Mouse (Mus musculus): ENCODE data around the gene Ubl7. TPM values are rescaled to one million over a fixed set of nuclear protein-coding genes. Genes with fewer than 3 reads are reported as not detected.

The Ubl7 gene
- total and polyA plus RNA-seq, 3 experiments = 73.9 to 305 (median 81.5) TPM

- no peak for DNase-seq
These were observed 37.7 kb downstream of the Ubl7 start for GRCm38 (mm10) chr9:57948333-57948931.

- no peak for DNase-seq
These were observed 38.4 kb downstream of the Ubl7 start for GRCm38 (mm10) chr9:57949102-57949704.

- no peak for DNase-seq
These were observed 39.1 kb downstream of the Ubl7 start for GRCm38 (mm10) chr9:57949879-57950278.

GRCm38 (mm10) chr9:57950519-57950918 lies 39.7 kb downstream of the Ubl7 start:
- DNase-seq = peak; percentile 58

- DNase-seq = peak; percentile 55
These were observed 41.2 kb downstream of the Ubl7 start for GRCm38 (mm10) chr9:57951993-57952392.

- peak; percentile 79 for DNase-seq
These were observed 44.4 kb downstream of the Ubl7 start for GRCm38 (mm10) chr9:57954962-57955744.

GRCm38 (mm10) chr9:57955764-57956163 lies 45.0 kb downstream of the Ubl7 start:
- no peak for DNase-seq

- no peak for DNase-seq
These were observed 45.5 kb downstream of the Ubl7 start for GRCm38 (mm10) chr9:57956196-57956837.

- no peak for DNase-seq
These were observed 46.1 kb downstream of the Ubl7 start for GRCm38 (mm10) chr9:57956838-57957236.

- DNase-seq = no peak
These were observed 47.8 kb downstream of the Ubl7 start for GRCm38 (mm10) chr9:57958615-57959014.

GRCm38 (mm10) chr9:57959399-57959798 lies 48.6 kb downstream of the Ubl7 start:
- no peak for DNase-seq

- peak; percentile 69 for DNase-seq
These were observed 49.4 kb downstream of the Ubl7 start for GRCm38 (mm10) chr9:57959886-57960866.

GRCm38 (mm10) chr9:57961226-57961625 lies 50.4 kb downstream of the Ubl7 start:
- no peak for DNase-seq

- no peak for DNase-seq
These were observed 51.3 kb downstream of the Ubl7 start for GRCm38 (mm10) chr9:57961863-57962778.

GRCm38 (mm10) chr9:57963249-57963997 lies 52.6 kb downstream of the Ubl7 start:
- no peak for DNase-seq

- DNase-seq = no peak
These were observed 53.2 kb downstream of the Ubl7 start for GRCm38 (mm10) chr9:57963998-57964395.

GRCm38 (mm10) chr9:57964528-57965250 lies 53.9 kb downstream of the Ubl7 start:
- no peak for DNase-seq

GRCm38 (mm10) chr9:57965281-57966185 lies 54.8 kb downstream of the Ubl7 start:
- peak; percentile 91 for DNase-seq
